Mouse (Mus musculus): Measurements from ENCODE around the gene Brca1.

GRCm38 (mm10) chr11:101568421-101568820, 16.7 kb upstream of the Brca1 start:
- TF ChIP-seq CTCF (IDR thresholded peaks at IDR 0.05; ENCODE audit: low read depth, low read length): no peak
- no peak for TF ChIP-seq GATA1 (IDR thresholded peaks at IDR 0.05; ENCODE audit: borderline replicate concordance, low read length)
- no peak for TF ChIP-seq TAL1 (conservative IDR thresholded peaks at IDR 0.05; ENCODE audit: low read depth, low read length)
- no peak for TF ChIP-seq POLR2AphosphoS5 (IDR thresholded peaks at IDR 0.05; ENCODE audit: insufficient replicate concordance, low read depth, low read length)
- no peak for TF ChIP-seq GATA2 (IDR thresholded peaks at IDR 0.05; ENCODE audit: borderline replicate concordance, low read depth, low read length)
